Mouse (Mus musculus) B cell, adult 2 months (primary cell): ENCODE data around the gene Olfr317.
A peak's percentile ranks its signal among the peaks of the same experiment; 100 is the strongest.
"Not testable (repeated sequence)": the region's sequence is repeated elsewhere in the genome, so short reads cannot be mapped to it uniquely, and the experiment has no call there.

Experiments
- DNase-seq, 2 experiments: peaks; one replicate each; pipeline ENCODE4 v3.0.0; 2022

Gene Olfr317

DNA sequence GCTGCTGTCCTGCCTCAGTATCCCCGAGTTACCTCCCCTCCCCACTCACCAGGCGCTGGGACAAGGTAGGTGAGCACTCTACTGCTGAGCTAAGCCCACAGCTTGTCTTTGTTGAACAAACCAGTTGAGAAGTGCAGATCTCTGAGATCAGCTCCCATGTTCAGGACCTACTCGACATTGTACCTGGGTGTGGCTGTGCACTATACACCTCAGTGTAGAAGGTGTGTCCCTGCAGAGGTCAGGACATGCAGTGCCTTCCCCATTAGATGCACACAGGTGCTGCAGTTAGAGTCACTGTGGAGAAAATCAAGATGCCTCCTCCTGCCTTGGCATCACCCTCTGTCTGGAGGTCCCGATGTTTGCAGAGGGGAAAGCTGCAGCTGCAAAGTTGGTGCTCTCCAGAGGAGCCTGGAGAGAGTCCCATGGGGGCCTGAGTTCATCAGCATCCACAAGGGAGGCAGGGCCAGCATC is at the start of gene Olfr317:
TSS of gene Olfr317 (minus strand) at position 421 of the 471 bp plus-strand sequence.
- no peak for DNase-seq

DNA sequence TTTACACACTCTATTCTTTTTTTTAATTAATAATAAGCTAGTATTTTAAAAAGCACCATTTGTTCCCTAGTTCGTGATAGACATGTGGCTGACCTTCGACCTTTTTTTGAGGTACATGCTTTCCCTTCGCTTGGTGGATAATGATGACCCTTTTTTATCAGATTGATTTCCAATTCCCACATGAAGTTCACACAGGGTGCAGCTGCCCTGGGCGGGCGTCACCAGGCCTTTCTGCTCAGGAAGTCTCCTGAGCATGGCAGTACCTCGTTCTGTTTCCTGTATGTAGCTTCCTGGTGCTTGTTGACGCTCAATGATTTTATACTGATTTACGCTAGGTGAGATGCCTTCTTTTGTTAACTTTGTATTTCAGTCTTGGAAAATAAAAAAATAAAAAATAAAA is 49.3 kb upstream of the Olfr317 start:
- DNase-seq, result peak; percentile 46 to 49

- peak; percentile 17 to 22 for DNase-seq
Measured at GRCm38 (mm10) chr11:58787651-58788050, 48.6 kb upstream of the Olfr317 start.

- no peak for DNase-seq
Measured at GRCm38 (mm10) chr11:58784182-58784581, 45.2 kb upstream of the Olfr317 start.

- DNase-seq, result no peak
Measured at GRCm38 (mm10) chr11:58782480-58783089, 43.6 kb upstream of the Olfr317 start, which contains the start of gene Olfr314. Gene Olfr314, plus strand, starts transcription at chr11:58782952.

- DNase-seq, result no peak
Measured at GRCm38 (mm10) chr11:58772888-58773287, 33.9 kb upstream of the Olfr317 start, which contains the start of gene Olfr315. Gene Olfr315, plus strand, starts transcription at chr11:58773188.

- no peak for DNase-seq
Measured at GRCm38 (mm10) chr11:58752434-58752833, 13.4 kb upstream of the Olfr317 start, which contains the start of gene Olfr316. Gene Olfr316, plus strand, starts transcription at chr11:58752734.

- not testable (repeated sequence) for DNase-seq
Measured at GRCm38 (mm10) chr11:58751096-58751495, 12.1 kb upstream of the Olfr317 start.

GRCm38 (mm10) chr11:58733372-58733771 is 5.6 kb downstream of the Olfr317 start:
- no peak for DNase-seq

DNA sequence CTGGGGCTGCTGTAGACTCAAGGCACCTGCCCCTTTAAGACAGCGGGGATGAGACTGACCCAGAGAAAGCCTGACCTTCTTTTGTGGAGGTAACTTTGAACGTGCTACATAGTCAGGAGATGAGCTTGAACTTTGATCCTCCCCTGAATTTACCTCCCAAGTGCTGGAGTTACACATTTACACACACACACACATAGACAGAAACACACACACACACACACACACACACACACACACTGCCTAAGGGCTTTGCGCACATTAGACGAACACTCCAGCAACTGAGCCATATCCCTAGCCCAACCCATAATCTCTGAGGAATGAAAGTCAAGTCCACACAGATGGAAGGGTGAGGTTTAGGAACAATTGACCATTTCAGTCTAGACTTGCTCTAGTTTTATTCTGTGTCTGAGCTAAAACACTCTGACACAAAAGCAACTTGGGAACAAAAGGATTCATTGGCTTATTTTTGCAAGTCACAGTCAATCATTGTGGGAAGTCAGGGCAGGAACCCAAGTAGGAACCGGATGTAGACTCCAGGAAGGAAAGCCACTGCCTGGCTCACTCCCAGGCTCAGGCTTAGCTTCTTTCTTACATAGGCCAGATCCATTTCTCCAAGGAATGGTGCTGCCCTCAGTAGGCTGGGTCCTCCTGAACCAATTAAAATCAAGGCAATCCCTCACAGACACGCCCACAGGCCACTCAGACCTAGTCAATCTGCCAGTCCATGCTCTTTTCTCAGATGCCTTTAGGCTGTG is 10.9 kb downstream of the Olfr317 start:
- DNase-seq, result not testable (repeated sequence)

- no peak for DNase-seq
Measured at GRCm38 (mm10) chr11:58723914-58724313, 15.1 kb downstream of the Olfr317 start, which contains the start of gene Olfr318. Gene Olfr318, minus strand, starts transcription at chr11:58724014.

GRCm38 (mm10) chr11:58719701-58720100 is 19.3 kb downstream of the Olfr317 start:
- DNase-seq, result no peak

- not testable (repeated sequence) for DNase-seq
Measured at GRCm38 (mm10) chr11:58717723-58718122, 21.3 kb downstream of the Olfr317 start.

- no peak for DNase-seq
Measured at GRCm38 (mm10) chr11:58709086-58709485, 29.9 kb downstream of the Olfr317 start.

GRCm38 (mm10) chr11:58698862-58699261 is 40.1 kb downstream of the Olfr317 start, which contains the start of gene Olfr319:
Gene Olfr319, plus strand, starts transcription at chr11:58699162.
- DNase-seq, result no peak
